Mouse (Mus musculus): Measurements from ENCODE around the gene Psen2. TPM values are rescaled to one million over a fixed set of nuclear protein-coding genes. Genes with fewer than 3 reads are reported as not detected.

Psen2 gene
- polyA plus RNA-seq, 1 experiment from 2014 or later, result 26.4 TPM

GRCm38 (mm10) chr1:180188951-180189350, 74.3 kb downstream of the Psen2 start:
- Histone ChIP-seq H3K4me1 (ENCODE audit: insufficient read depth, low read depth, low read length) (no peaks in the 10 kb centered on the region), H3K27ac (ENCODE audit: low read length) (no peak overlapping the region), H3K36me3 (ENCODE audit: insufficient read depth, low read length) (no peaks in the 10 kb centered on the region), H3K27me3 (replicated peaks; ENCODE audit: insufficient read depth, low read length) (no peaks in the 10 kb centered on the region), H3K4me2 (replicated peaks; ENCODE audit: low read depth, low read length) (no peak overlapping the region), H3K9ac (replicated peaks; ENCODE audit: low read depth) (no peak overlapping the region), H3K9me3 (ENCODE audit: low read length) (no peaks in the 10 kb centered on the region), H3K4me3 (ENCODE audit: low read depth, low read length) (no peak overlapping the region)
- 73% methylated on average over 4 of the region's 4 CpGs for WGBS
- ATAC-seq (no peak), DNase-seq (ENCODE audit: low spot score) (no peak)
- TF ChIP-seq EP300 (IDR thresholded peaks at IDR 0.05) (no peak), CTCF (IDR thresholded peaks at IDR 0.05) (no peak)

DNA sequence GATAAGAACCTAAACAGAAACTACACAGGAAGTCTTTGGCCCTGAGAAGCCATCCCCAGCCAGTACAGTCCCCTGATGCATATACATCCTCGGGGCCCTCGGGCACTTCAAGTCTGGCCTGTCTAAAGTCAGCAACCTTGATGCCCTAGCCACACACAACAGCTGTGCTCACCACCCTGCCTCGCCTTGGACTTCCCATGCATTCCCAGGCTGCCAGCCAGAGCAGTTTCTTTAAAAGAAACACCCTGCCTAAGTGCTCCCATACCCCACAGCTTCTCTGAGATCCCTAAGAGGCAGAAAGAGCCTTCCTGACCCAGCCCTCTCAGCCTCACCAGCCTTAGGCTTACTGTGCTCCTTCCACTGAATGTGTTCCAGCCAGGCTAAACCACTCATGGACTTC, 76.9 kb downstream of the Psen2 start:
- Histone ChIP-seq H3K4me2 (replicated peaks; ENCODE audit: low read depth, low read length) (no peak overlapping the region), H3K4me1 (ENCODE audit: insufficient read depth, low read depth, low read length) (no peaks in the 10 kb centered on the region), H3K36me3 (ENCODE audit: insufficient read depth, low read length) (no peaks in the 10 kb centered on the region), H3K4me3 (ENCODE audit: low read depth, low read length) (no peak overlapping the region), H3K27me3 (replicated peaks; ENCODE audit: insufficient read depth, low read length) (no peaks in the 10 kb centered on the region), H3K27ac (ENCODE audit: low read length) (no peak overlapping the region), H3K9ac (replicated peaks; ENCODE audit: low read depth) (no peak overlapping the region), H3K9me3 (ENCODE audit: low read length) (no peaks in the 10 kb centered on the region)
- no peak for ATAC-seq
- no peak for DNase-seq (ENCODE audit: low spot score)
- no peak for TF ChIP-seq EP300 (IDR thresholded peaks at IDR 0.05)
- TF ChIP-seq CTCF (IDR thresholded peaks at IDR 0.05), result no peak
- 73% methylated on average over 3 of the region's 3 CpGs for WGBS

DNA sequence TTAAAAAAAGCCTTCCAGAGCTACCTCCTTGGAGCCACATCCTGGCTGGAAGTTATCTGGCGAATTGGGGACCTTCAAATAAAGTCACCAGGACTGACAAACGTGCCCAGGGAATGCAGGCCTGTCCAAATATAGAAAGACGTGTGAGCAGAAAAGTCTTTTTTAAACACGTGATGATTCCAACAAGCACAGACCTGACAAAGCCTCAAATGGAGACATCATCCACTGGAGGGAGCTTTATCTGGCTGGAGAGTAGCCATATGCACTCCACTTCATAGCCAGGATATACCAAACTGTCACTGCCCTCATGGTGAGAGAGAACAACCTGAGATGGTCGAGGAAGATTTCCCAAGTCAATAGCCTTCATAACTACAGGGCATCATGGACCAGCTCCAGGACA, 77.4 kb downstream of the Psen2 start:
- Histone ChIP-seq H3K36me3 (ENCODE audit: insufficient read depth, low read length) (no peaks in the 10 kb centered on the region), H3K27me3 (replicated peaks; ENCODE audit: insufficient read depth, low read length) (no peaks in the 10 kb centered on the region), H3K27ac (ENCODE audit: low read length) (no peak overlapping the region), H3K4me3 (ENCODE audit: low read depth, low read length) (no peak overlapping the region), H3K9ac (replicated peaks; ENCODE audit: low read depth) (no peak overlapping the region), H3K9me3 (ENCODE audit: low read length) (no peaks in the 10 kb centered on the region), H3K4me1 (ENCODE audit: insufficient read depth, low read depth, low read length) (no peaks in the 10 kb centered on the region), H3K4me2 (replicated peaks; ENCODE audit: low read depth, low read length) (no peak overlapping the region)
- ATAC-seq (no peak), DNase-seq (ENCODE audit: low spot score) (no peak)
- 45% methylated on average over 5 of the region's 5 CpGs for WGBS
- peak; percentile 45 for TF ChIP-seq CTCF (IDR thresholded peaks at IDR 0.05)
- TF ChIP-seq EP300 (IDR thresholded peaks at IDR 0.05), result no peak

- Histone ChIP-seq H3K27ac (ENCODE audit: low read length) (no peak overlapping the region), H3K27me3 (replicated peaks; ENCODE audit: insufficient read depth, low read length) (no peaks in the 10 kb centered on the region), H3K9me3 (ENCODE audit: low read length) (no peaks in the 10 kb centered on the region), H3K36me3 (ENCODE audit: insufficient read depth, low read length) (no peaks in the 10 kb centered on the region), H3K4me2 (replicated peaks; ENCODE audit: low read depth, low read length) (no peak overlapping the region), H3K4me1 (ENCODE audit: insufficient read depth, low read depth, low read length) (no peaks in the 10 kb centered on the region), H3K4me3 (ENCODE audit: low read depth, low read length) (no peak overlapping the region), H3K9ac (replicated peaks; ENCODE audit: low read depth) (no peak overlapping the region)
- TF ChIP-seq CTCF (IDR thresholded peaks at IDR 0.05) (no peak), EP300 (IDR thresholded peaks at IDR 0.05) (no peak)
- WGBS, result 20% methylated on average over 7 of the region's 7 CpGs
- DNase-seq (ENCODE audit: low spot score) (no peak), ATAC-seq (peak; percentile 21; the same call in 1 of the 2 replicates)
Observed at GRCm38 (mm10) chr1:180184768-180185167, 78.5 kb downstream of the Psen2 start.

GRCm38 (mm10) chr1:180183525-180184159, 79.6 kb downstream of the Psen2 start:
- TF ChIP-seq EP300 (IDR thresholded peaks at IDR 0.05) (no peak), CTCF (IDR thresholded peaks at IDR 0.05) (no peak)
- no peak for ATAC-seq
- Histone ChIP-seq H3K36me3 (ENCODE audit: insufficient read depth, low read length) (no peaks in the 10 kb centered on the region), H3K4me1 (ENCODE audit: insufficient read depth, low read depth, low read length) (no peaks in the 10 kb centered on the region), H3K27ac (ENCODE audit: low read length) (no peak overlapping the region), H3K9me3 (ENCODE audit: low read length) (no peaks in the 10 kb centered on the region), H3K4me3 (ENCODE audit: low read depth, low read length) (no peak overlapping the region), H3K9ac (replicated peaks; ENCODE audit: low read depth) (no peak overlapping the region), H3K27me3 (replicated peaks; ENCODE audit: insufficient read depth, low read length) (no peaks in the 10 kb centered on the region), H3K4me2 (replicated peaks; ENCODE audit: low read depth, low read length) (no peak overlapping the region)
- WGBS, result 86% methylated on average over 6 of the region's 6 CpGs
- DNase-seq (ENCODE audit: low spot score), result no peak

DNA sequence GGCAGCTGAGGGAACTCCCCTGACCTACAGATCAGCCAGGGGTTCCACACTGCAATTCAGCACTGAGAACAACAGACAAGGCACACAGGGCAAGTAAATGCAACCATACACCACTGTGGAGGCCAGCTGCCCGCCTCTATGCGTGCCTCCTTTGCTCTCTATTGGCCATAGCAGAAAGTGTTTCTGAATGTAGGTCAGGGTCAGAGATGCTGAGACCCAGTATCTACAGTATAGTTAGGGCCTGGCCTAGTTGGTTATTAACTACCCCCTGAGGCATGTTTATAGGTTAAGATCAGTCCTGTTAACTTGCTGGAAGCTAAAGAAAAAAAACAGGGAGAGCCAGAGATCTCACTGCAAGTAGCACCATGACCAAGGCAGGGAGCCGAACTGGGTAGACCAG, 80.5 kb downstream of the Psen2 start:
- Histone ChIP-seq H3K27ac (ENCODE audit: low read length) (no peak overlapping the region), H3K4me3 (ENCODE audit: low read depth, low read length) (no peak overlapping the region), H3K27me3 (replicated peaks; ENCODE audit: insufficient read depth, low read length) (no peaks in the 10 kb centered on the region), H3K9ac (replicated peaks; ENCODE audit: low read depth) (no peak overlapping the region), H3K9me3 (ENCODE audit: low read length) (no peaks in the 10 kb centered on the region), H3K4me1 (ENCODE audit: insufficient read depth, low read depth, low read length) (no peaks in the 10 kb centered on the region), H3K36me3 (ENCODE audit: insufficient read depth, low read length) (no peaks in the 10 kb centered on the region), H3K4me2 (replicated peaks; ENCODE audit: low read depth, low read length) (no peak overlapping the region)
- 78% methylated on average over 3 of the region's 3 CpGs for WGBS
- DNase-seq (ENCODE audit: low spot score) (no peak), ATAC-seq (no peak)
- TF ChIP-seq CTCF (IDR thresholded peaks at IDR 0.05) (no peak), EP300 (IDR thresholded peaks at IDR 0.05) (no peak)

GRCm38 (mm10) chr1:180181966-180182319, 81.3 kb downstream of the Psen2 start:
- WGBS, result 84% methylated on average over 9 of the region's 9 CpGs
- no peak for TF ChIP-seq EP300 (IDR thresholded peaks at IDR 0.05)
- TF ChIP-seq CTCF (IDR thresholded peaks at IDR 0.05), result 0 out of 2 replicates have a peak, but pooled peaks have one; percentile 30
- DNase-seq (ENCODE audit: low spot score) (no peak), ATAC-seq (no peak)
- Histone ChIP-seq H3K9ac (replicated peaks; ENCODE audit: low read depth) (no peak overlapping the region), H3K4me1 (ENCODE audit: insufficient read depth, low read depth, low read length) (no peaks in the 10 kb centered on the region; the same call in 1 of the 2 replicates), H3K36me3 (ENCODE audit: insufficient read depth, low read length) (no peaks in the 10 kb centered on the region), H3K4me2 (replicated peaks; ENCODE audit: low read depth, low read length) (no peak overlapping the region), H3K4me3 (ENCODE audit: low read depth, low read length) (no peak overlapping the region), H3K9me3 (ENCODE audit: low read length) (no peaks in the 10 kb centered on the region), H3K27ac (ENCODE audit: low read length) (no peak overlapping the region), H3K27me3 (replicated peaks; ENCODE audit: insufficient read depth, low read length) (no peaks in the 10 kb centered on the region)

Data from lung, postnatal 0 days (tissue).